Mouse (Mus musculus): ENCODE results near the gene Zfp30.

The Zfp30 gene

GRCm38 (mm10) chr7:29829804-29830203 lies 46.0 kb downstream of the Zfp30 start:
- no peak for DNase-seq (ENCODE audit: extremely low read depth, low read depth)

- no peak for DNase-seq (ENCODE audit: extremely low read depth, low read depth)
These were observed 53.0 kb downstream of the Zfp30 start for GRCm38 (mm10) chr7:29836816-29837215.

- DNase-seq (ENCODE audit: extremely low read depth, low read depth): no peak
These were observed 55.5 kb downstream of the Zfp30 start for GRCm38 (mm10) chr7:29839256-29839655.

- no peak for DNase-seq (ENCODE audit: extremely low read depth, low read depth)
These were observed 58.3 kb downstream of the Zfp30 start for GRCm38 (mm10) chr7:29842105-29842504.

Measured in MEL-GATA-1-ER (cell line).